Mouse (Mus musculus) telencephalon, adult 2 months (tissue): Measurements from ENCODE around the gene Vav2.

Experiments
- DNase-seq: peaks from one replicate; pipeline ENCODE4 v3.0.0-alpha.2; 2011; ENCODE audit warnings: low read depth, low spot score

Gene Vav2

DNA sequence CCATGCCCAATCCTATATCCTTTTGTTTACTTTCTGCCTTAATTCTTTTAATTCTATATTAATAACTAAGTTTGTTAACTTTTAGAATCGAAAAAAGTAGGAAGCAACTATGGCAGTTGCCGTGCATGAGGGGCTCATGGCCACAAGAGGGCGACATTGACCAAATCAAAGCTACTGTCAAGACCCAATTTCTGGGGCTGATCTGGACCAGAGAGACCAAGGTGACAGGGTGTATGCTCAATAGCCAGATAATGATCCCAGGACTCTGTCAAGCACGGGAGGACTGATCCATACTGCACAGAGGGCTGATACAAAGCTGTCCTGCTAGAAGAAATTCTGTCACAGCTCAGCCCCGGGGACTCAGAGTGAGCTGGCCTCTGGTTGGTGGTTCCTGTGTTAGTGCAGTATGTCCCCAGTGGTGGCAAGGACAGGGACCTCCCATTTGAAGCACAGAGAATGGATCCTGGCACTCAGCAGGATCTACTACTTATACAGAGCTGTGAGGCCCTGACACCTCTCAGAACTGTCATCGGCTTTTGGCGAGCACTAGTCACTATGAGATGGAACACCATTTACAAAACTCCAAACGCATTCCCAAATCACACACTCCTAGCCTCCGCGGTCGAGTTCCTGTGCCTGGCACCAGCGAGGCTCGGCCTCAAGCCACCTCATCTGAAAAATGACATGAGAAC lies 145.8 kb downstream of the Vav2 start:
- peak; percentile 22 for DNase-seq

DNA sequence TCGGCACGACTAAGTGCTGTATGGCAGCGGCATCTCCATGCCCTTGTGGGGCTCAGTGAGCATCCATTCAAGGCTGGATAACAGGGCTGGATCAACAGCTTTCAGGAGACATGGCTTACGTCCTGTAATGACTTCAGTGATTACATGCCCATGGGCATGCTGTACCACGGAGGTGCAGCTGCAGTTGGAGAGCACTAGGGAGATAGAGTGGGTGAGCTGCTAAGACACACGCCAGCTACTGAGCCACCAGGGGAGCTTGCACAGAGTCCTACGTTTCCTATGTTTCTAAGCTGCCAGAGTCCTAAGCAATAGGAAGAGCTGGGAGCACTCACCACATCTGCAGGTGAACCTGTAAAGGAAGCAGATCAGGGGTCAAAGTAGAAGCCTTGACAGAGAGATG lies 148.0 kb downstream of the Vav2 start:
- no peak for DNase-seq

- DNase-seq = no peak
Measured at GRCm38 (mm10) chr2:27268325-27268724, 158.5 kb downstream of the Vav2 start.

DNA sequence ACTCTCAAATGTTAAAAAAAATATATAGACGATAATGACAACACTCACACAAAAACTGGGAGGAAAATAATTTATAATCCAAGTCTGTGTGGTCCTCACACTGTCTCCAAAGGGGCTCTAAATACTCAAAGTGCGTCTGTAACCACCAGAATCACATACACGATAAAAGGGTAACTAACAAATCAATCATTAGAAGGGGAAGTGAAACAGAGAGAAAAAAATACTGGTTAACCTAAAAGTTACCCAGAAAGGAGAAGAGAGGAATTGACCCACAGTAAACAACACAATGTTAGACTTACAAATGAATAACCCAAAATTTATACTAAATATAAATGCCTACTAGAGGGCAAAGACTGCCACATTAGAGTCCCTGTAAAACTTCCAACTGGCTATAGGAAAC lies 161.0 kb downstream of the Vav2 start:
- no peak for DNase-seq

- DNase-seq = no peak
Measured at GRCm38 (mm10) chr2:27262984-27263383, 163.8 kb downstream of the Vav2 start.

DNA sequence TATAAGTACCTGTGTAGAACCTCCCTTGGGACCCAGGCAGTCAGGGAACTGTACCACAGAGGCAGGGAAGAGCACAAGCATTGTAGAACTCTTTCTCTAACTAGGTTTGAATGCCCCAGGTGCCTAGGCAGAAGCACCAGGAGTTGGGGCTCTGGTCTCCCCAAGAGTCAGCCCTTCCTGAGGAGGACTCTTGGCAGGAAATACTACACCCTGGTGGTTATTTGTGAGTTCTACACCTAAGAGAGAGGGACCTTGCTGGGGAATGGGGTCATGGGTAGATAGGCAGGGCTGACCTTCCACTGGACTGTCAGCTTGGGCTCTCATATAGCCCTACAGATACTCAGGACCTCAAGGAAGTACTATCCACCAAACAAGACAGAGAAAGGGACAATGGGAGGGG lies 175.4 kb downstream of the Vav2 start:
- no peak for DNase-seq

GRCm38 (mm10) chr2:27248211-27248610 lies 178.6 kb downstream of the Vav2 start, which contains the start of gene Sardh:
Sardh (minus strand) TSS chr2:27248337.
- no peak for DNase-seq

DNA sequence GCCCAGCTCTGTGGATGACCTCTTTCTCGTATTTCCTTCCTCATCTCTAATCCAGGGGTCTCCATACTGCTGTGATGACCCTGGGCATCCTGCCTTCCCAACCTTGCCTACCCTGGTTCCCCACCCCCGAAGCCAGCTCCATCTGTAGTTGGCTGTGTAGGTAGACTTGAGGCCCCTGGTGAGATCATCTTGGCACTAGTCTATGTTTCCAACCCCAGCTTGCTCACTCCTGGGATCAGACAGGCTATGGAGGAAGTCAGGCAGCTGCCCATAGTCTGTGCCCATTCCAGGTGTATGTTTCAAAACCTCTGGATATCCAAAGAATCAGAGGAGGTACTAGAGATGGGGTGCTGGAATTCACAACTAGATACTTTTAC lies 179.4 kb downstream of the Vav2 start:
- DNase-seq = no peak

- DNase-seq = no peak
Measured at GRCm38 (mm10) chr2:27246712-27247486, 179.9 kb downstream of the Vav2 start.

DNA sequence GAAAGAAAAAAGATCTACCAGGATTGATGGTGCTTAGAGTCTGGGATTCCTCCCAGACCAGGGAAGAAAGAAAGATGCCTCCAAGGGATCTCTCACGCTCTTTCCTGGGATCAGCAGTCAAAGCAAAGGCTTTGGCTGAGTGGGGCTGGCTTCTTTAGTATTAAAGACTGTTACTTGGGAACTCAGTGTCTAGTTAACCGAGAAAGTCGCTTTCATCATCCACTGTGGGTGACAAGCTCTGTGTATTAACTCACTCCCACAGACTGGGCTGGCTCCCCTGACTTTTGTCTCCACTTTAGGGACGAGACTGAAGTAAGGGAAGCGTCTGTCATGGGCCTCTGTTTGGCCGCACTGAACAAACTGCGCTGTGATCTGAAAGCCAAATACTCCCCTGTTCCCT lies 180.9 kb downstream of the Vav2 start:
- DNase-seq = no peak

DNA sequence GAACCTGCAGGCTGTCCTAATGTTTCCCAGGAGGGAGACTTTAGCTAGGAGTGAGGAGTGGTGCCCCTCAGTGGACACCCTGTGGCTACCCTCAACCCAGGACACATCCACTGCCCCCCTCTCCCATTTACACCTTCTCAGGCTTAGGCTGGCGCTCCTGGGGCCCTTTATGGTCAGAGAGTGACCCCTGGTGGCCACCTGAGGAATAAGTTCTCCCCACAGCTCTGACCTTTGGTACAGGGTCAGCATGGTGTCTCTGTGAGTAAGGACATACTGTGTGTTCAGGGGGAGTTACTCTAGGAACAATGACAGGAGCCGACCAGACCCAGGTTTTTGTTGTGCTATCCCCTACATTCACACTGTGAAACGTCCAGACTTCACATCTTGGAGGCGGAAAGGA lies 189.5 kb downstream of the Vav2 start:
- no peak for DNase-seq

DNA sequence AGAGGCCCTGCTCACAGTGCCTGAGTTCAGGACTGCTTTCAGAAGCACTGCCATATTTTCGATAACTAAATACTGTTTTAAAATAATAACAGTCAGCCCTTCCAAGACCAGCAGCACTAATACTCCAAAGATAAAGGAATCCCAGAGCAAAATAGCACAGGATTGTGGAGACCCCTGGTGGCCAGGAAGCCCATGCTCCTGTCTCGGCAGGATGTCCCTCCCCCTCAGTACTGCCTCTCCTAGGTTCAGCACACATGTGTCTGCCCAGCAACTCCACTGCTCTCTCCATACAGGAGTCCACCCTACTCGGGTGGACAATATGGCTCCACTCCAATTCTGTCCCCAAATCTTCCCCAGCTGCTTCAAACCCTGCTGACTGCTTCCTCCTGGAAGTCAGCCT lies 191.1 kb downstream of the Vav2 start:
- DNase-seq = no peak

GRCm38 (mm10) chr2:27232376-27232775 lies 194.5 kb downstream of the Vav2 start:
- peak; percentile 78 for DNase-seq

GRCm38 (mm10) chr2:27229481-27230105 lies 197.2 kb downstream of the Vav2 start:
- DNase-seq = no peak

- DNase-seq = no peak
Measured at GRCm38 (mm10) chr2:27228809-27229480, 197.9 kb downstream of the Vav2 start.

GRCm38 (mm10) chr2:27226572-27226971 lies 200.3 kb downstream of the Vav2 start:
- DNase-seq = peak; percentile 64

DNA sequence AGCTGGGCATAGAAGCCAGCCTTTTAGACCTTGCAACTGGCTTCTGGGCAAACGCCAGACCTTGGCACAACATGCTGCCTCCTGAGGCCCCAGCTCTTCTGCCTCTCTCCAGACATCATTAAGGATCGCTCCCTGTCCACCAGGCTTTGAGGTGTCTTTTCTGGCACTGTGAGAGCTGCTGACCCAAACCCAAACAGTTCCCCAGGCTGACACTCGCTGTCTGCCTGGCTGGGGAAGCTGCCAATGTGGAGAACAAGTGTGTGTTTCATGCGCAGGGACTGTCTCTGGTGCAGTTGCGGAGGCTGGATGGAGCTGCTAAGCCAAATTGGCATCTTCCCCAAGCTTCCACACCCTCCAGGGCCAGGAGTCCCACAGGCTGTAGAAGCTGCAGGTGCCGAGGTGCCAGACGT lies 203.8 kb downstream of the Vav2 start:
- peak; percentile 83 for DNase-seq

DNA sequence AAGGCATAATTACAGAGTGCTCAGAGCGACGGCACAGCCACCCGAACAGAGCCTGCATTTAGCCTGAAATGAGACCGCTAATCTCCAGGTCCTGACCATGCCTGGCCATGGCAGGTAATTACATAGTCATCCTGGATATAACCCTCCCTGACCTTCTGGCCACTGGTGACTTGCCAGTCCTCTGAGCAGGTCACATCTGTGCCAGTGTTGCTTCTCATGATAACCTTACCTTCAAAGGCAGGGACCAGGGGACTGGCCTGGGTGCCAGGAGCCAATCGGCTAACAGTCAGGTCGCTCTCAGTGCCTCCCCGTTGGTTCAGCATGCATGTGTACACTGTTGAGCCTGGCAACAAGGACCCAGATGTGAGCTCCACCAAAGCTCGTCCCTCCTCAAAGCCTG lies 208.3 kb downstream of the Vav2 start:
- no peak for DNase-seq

DNA sequence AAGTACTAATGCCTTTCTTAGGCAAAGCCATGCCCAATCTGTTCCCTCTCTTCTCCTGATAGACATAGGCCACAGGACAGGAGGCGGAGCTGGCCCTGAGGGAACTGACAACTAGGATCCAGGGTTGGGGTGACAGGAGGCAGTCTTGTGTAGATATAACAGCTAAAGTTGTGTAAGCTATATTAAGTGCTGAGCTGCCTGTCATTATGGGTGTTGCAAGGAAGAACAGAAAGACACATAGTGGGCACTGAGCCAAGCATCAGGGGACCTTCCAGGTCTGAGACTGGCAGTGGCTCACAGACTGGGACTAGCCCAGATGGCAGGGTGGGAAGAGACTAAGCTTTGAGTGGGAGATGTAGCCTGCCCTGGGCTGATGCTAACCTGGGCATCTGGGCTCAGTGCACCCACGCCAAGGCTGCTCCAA lies 208.7 kb downstream of the Vav2 start:
- no peak for DNase-seq

DNA sequence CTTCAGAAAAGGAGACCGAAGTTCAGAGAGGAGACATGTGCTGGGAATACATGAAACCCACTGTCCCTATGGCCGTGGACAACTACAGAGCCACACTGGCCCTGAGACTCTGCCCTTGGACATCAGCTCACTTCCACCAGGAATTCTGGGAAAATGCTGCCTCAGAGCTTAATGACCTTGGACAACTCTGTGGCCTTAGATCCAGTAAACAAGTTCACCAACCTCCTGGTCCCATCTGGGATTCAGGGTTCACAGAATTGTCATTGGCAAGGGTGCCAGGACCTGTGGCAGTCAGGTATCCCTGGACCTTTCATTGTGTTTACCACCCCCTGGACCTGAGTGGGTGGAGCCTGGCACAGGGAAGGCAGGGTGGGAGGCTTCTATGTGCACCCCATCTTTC lies 211.3 kb downstream of the Vav2 start:
- no peak for DNase-seq
